Mouse (Mus musculus): ENCODE measurements around the gene Ube2n. TPM values are rescaled to one million over a fixed set of nuclear protein-coding genes. Genes with fewer than 3 reads are reported as not detected.

Gene Ube2n
- total RNA-seq (2023) = 118 TPM

DNA sequence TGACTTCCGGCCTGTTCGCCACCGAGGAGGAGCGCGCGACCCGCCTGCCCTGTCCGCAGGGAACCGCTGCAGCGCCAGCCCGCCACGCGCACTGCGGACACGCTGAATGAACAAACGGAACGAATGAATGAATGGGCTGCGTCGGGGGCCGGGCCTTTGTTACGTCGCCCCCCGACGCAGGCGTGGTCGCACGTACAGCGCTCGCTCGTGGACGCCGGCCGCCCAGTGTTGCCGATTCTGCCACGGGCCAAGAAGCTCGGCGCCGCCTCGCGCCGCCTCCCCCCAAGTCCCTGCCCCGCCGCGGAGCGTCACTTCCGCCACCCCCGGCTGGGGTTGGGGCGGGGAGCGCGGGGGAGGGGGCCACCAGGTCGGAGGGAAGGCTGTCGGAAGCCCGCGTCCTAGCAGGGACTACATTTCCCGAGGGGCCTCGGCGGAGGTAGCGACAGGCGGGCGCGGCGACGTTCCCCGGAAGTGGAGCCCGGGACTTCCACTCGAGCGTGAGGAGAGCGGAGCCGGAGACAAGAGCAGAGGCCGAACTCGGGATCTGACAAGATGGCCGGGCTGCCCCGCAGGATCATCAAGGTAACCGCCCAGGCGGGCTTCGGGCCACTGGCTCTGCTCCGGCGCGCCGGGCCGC, at the start of gene Ube2n:
Ube2n (plus strand) TSS at position 490 of the 637 bp plus-strand sequence.

DNA sequence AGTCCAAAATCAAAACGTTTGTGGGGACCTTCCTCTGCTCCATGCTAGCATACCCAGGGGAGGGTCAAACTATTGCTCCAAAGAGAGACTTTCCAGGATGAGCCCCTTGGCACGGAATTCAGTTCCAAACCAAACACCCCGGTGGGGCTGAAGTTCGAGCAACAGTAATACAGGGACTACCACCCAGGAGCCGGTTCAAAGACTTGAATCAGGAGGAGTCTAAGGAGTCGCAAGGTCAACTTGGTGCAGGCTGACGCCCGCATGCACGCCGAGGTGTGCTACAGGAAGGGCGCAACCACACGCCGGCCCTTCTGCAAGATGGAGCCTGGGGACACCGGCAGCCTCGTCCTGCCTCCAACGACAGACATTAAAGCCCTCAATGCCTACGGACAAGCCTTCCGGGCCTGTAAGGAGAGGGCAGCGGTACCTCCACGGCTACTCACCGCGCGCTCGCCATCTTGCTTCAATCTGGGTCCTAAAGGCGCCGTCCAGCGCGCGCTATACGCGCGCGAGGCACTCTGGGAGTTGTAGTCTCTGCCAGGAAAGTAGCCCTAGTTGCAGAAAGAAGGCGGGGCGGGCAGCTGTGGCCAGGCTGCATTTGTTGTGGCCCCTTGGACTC, 13.4 kb upstream of the Ube2n start, which contains the start of gene Mrpl42:
Mrpl42 (minus strand) TSS at position 478 of the 619 bp plus-strand sequence.

DNA sequence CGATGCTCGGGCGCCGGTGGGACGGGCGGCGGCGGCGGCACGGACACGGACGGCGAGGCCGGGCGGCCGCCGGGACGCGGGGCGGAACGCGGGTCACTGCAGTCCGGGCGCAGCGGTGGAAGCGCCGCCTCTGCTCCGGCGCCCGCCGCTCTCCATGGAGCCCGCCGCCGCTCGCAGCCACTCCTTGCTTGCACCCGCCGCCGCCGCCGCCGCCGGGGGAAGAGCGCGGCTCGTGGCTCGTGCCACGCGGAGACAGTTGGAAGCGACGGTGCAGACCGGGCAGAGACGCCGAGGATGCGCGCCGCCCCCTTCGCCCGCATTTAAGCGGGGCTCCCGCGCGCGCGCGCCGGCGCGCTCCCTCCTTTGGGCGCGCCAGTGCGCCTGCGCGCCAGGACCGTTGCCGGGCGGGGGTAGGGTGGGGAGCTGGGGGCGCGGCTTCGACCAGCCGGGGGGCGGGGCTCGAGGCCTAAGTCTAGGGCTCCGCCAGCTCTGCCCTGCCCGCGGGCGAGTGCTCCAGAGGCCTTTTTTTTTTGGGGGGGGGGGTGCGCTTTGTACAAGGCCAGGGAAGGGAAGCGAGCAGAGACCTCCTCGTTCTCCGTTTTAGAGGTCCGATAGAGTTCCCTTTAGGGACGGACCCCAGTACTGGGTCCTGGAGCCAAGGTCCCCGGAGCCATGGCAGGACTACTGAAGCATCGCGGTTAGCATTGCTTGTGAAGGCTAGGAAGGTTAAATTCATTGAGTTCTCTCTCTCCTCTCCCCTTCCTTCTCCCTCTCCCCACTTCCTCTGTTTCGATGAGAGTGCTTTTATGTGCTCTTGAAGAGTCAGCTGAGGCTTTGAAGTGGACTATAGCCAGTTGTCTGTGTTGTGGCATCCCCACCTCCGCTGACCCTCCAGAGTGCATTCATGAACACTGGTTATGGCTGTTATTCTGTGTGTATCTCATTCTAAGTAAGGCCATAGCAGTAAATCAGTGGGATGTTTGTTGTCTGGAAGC, 49.2 kb downstream of the Ube2n start, which contains the start of gene Nudt4:
Nudt4 (minus strand) TSS at position 296 of the 995 bp plus-strand sequence.

Other genes starting within 250 kb of the Ube2n start
- 22.7 TPM for gene Cradd, start 191.0 kb upstream of the Ube2n start, total RNA-seq (2023)
- 1.4 TPM for gene Socs2, start 98.0 kb upstream of the Ube2n start, total RNA-seq (2023)
- 42.0 TPM for gene Mrpl42, start 13.2 kb upstream of the Ube2n start, total RNA-seq (2023)
- 26.4 TPM for gene Nudt4, start 49.0 kb downstream of the Ube2n start, total RNA-seq (2023)
- not detected for gene Anapc15-ps, start 158.3 kb downstream of the Ube2n start, total RNA-seq (2023)